Mouse (Mus musculus) MEL (cell line): Measurements from ENCODE around the gene Spata17.

Experiments used
- CTCF ChIP-seq, 3 experiments: IDR thresholded peaks in 2 of 3; conservative IDR thresholded peaks in 1 of 3; 2 replicates each; pipeline ENCODE4 v1.5.1; 2011 to 2012; ENCODE audit warnings: low read length in 3 of 3, low read depth in 2 of 3, mild to moderate bottlenecking in 2 of 3, improper control_type of control experiment in 1 of 3, inconsistent platforms in 1 of 3, mixed read lengths in 1 of 3, moderate library complexity in 1 of 3; ENCODE audit not compliant: control insufficient read depth in 1 of 3, insufficient read depth in 1 of 3, poor library complexity in 1 of 3, severe bottlenecking in 1 of 3
- EP300 ChIP-seq, 2 experiments: IDR thresholded peaks; 2 replicates each; pipeline ENCODE4 v1.6.1; 2011; ENCODE audit warnings: improper control_type of control experiment in 2 of 2, low read length in 2 of 2, low read depth in 1 of 2, mild to moderate bottlenecking in 1 of 2
- GABPA ChIP-seq: IDR thresholded peaks from 2 replicates; pipeline ENCODE4 v1.6.1; 2012; ENCODE audit warnings: low read depth, mild to moderate bottlenecking, inconsistent platforms, low read length, improper control_type of control experiment, moderate library complexity
- GATA1 ChIP-seq: IDR thresholded peaks from 2 replicates; pipeline ENCODE4 v1.6.1; 2011; ENCODE audit warnings: low read depth, low read length, improper control_type of control experiment
- MAZ ChIP-seq: IDR thresholded peaks from 2 replicates; pipeline ENCODE4 v1.6.1; 2012; ENCODE audit warnings: low read depth, mild to moderate bottlenecking, inconsistent platforms, low read length, improper control_type of control experiment
- POLR2A ChIP-seq, 2 experiments: IDR thresholded peaks; 2 replicates each; pipeline ENCODE4 v1.6.1; 2011 to 2012; ENCODE audit warnings: low read length in 2 of 2, mild to moderate bottlenecking in 2 of 2, control low read depth in 1 of 2, improper control_type of control experiment in 1 of 2, low read depth in 1 of 2, moderate library complexity in 1 of 2; ENCODE audit not compliant: control insufficient read depth in 1 of 2, insufficient read depth in 1 of 2, poor library complexity in 1 of 2
- POLR2AphosphoS2 ChIP-seq: IDR thresholded peaks from 2 replicates; pipeline ENCODE4 v1.6.1; 2011; ENCODE audit warnings: low read length, improper control_type of control experiment
- SIN3A ChIP-seq: IDR thresholded peaks from 2 replicates; pipeline ENCODE4 v1.6.1; 2012; ENCODE audit warnings: low read length, improper control_type of control experiment, inconsistent platforms
- ZKSCAN1 ChIP-seq: IDR thresholded peaks from 2 replicates; pipeline ENCODE4 v1.6.1; 2012; ENCODE audit warnings: low read depth, mild to moderate bottlenecking, inconsistent platforms, low read length, improper control_type of control experiment, moderate library complexity
- ZNF384 ChIP-seq: IDR thresholded peaks from 2 replicates; pipeline ENCODE4 v1.6.1; 2012; ENCODE audit warnings: low read depth, mild to moderate bottlenecking, inconsistent platforms, low read length, improper control_type of control experiment

DNA sequence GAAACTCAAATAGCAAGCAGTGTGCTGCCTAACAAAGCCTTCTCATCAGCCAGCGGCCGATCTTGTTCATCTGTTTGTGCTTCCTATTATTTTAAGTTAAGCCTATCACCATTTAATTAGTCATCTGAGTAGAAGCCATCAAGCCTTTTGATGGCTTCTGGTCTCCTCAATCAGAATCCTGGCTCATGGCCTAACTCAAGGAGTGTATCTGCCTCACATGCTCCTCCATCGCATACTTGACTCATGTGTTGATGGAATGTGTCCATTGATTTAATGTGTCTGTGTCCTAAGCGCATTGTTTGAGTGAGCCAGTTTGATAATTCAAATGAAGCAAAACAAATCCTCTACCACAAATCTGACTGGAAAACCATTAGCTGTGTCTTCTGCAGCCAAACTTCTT lies 113.1 kb downstream of the Spata17 start:
- TF ChIP-seq CTCF (IDR thresholded peaks at IDR 0.05 in 2 of 3, conservative IDR thresholded peaks at IDR 0.05 in 1 of 3; ENCODE audit: control insufficient read depth in 1 of 3, insufficient read depth in 1 of 3, low read depth in 2 of 3, low read length in 3 of 3, poor library complexity in 1 of 3, severe bottlenecking in 1 of 3) (no peak), GABPA (no peak), POLR2AphosphoS2 (no peak), SIN3A (no peak), ZKSCAN1 (no peak), POLR2A (IDR thresholded peaks at IDR 0.05; ENCODE audit: control insufficient read depth in 1 of 2, insufficient read depth in 1 of 2, low read depth in 1 of 2, low read length in 2 of 2, poor library complexity in 1 of 2) (no peak), EP300 (IDR thresholded peaks at IDR 0.05; ENCODE audit: low read depth in 1 of 2, low read length in 2 of 2) (no peak), MAZ (no peak), ZNF384 (no peak), GATA1 (no peak)
